ENCODE assay signal across 14 mouse cellular contexts in genomic region chr2:44165789-44166188, GRCm38 (mm10).
DNase-seq lines count a peak whose midpoint lies in the region; ATAC-seq and TF ChIP-seq lines count a peak whose summit lies in the region.
"Had no signal": no experiment of that assay in that cellular context is flagged by ENCODE, and none has a peak within 500 bp of the region (broad histone marks: within the 10 kb centered on the region; RNA-seq: fewer than 3 reads in every experiment).

No protein-coding gene starts in this region.

- H3K9ac ChIP-seq in lung, embryonic 14.5 days, result no peak overlapping the region
- no peak overlapping the region for H3K9ac ChIP-seq in hindbrain, embryonic 11.5 days (ENCODE audit: low read depth, low read length)
- no peak overlapping the region for H3K9ac ChIP-seq in hindbrain, embryonic 14.5 days
- H3K9ac ChIP-seq: liver, postnatal 0 days had no signal

- H3K27me3 ChIP-seq in lung, embryonic 14.5 days (ENCODE audit: insufficient read depth, low read length), result no peaks in the 10 kb centered on the region
- no peaks in the 10 kb centered on the region for H3K27me3 ChIP-seq in hindbrain, embryonic 11.5 days (ENCODE audit: control insufficient read depth, insufficient read depth, low read length)
- no peaks in the 10 kb centered on the region for H3K27me3 ChIP-seq in hindbrain, embryonic 14.5 days (ENCODE audit: control insufficient read depth, insufficient read depth, low read length)

- no peak for TF ChIP-seq POLR2A in lung, adult 2 months (IDR thresholded peaks at IDR 0.05; ENCODE audit: borderline replicate concordance, extremely low read depth, low read depth, low read length)

- DNase-seq in adrenal gland, adult 2 months, result peak; percentile 43
- DNase-seq in adrenal gland, postnatal 4 days (ENCODE audit: low spot score in 2 of 2), result no peak
- peak; percentile 19 for DNase-seq in lung, embryonic 14.5 days
- DNase-seq in lung, adult 2 months, result no peak
- peak; percentile 48 for DNase-seq in gastrocnemius, adult 2 months
- peak; percentile 47 for DNase-seq in lung, postnatal 10 days
- no peak for DNase-seq in hindbrain, embryonic 11.5 days (ENCODE audit: low spot score)
- DNase-seq in hindbrain, embryonic 14.5 days (ENCODE audit: low spot score), result no peak
- DNase-seq: cerebellum, adult 18-20 months; embryo, embryonic 11 days; kidney, adult 11 months; liver, postnatal 0 days; midbrain, embryonic 14.5 days; thymus, postnatal 4 days had no signal

- intact Hi-C loops in gastrocnemius, adult 2 months (cut with DNase I), result no loop called here

- H3K27ac ChIP-seq in lung, embryonic 14.5 days (ENCODE audit: low read depth), result no peak overlapping the region
- peak overlapping the region; percentile 21; the same call in 1 of the 2 replicates for H3K27ac ChIP-seq in gastrocnemius, adult 2 months
- H3K27ac ChIP-seq in hindbrain, embryonic 11.5 days (ENCODE audit: low read depth, low read length), result no peak overlapping the region
- no peak overlapping the region for H3K27ac ChIP-seq in hindbrain, embryonic 14.5 days

- no peak for ATAC-seq in lung, embryonic 14.5 days (ENCODE audit: insufficient read depth)
- no peak for ATAC-seq in hindbrain, embryonic 11.5 days (ENCODE audit: low FRiP score)
- no peak for ATAC-seq in hindbrain, embryonic 14.5 days (ENCODE audit: low FRiP score)
- ATAC-seq: liver, postnatal 0 days had no signal

- 27% methylated on average over 3 of the region's 3 CpGs for WGBS in lung, embryonic 14.5 days
- WGBS in lung, adult 2 months, result 34% methylated on average over 3 of the region's 3 CpGs
- 53% methylated on average over 3 of the region's 3 CpGs for WGBS in hindbrain, embryonic 11.5 days
- WGBS in hindbrain, embryonic 14.5 days, result 58% methylated on average over 3 of the region's 3 CpGs

- TF ChIP-seq CTCF in lung, embryonic 14.5 days (IDR thresholded peaks at IDR 0.05; ENCODE audit: low read depth), result no peak
- no peak for TF ChIP-seq CTCF in lung, adult 2 months (IDR thresholded peaks at IDR 0.05; ENCODE audit: insufficient read depth, low read length)
- no peak for TF ChIP-seq CTCF in gastrocnemius, adult 2 months (IDR thresholded peaks at IDR 0.05)

- H3K4me3 ChIP-seq in lung, embryonic 14.5 days (ENCODE audit: low read depth, low read length), result no peak overlapping the region
- no peak overlapping the region for H3K4me3 ChIP-seq in lung, adult 2 months (replicated peaks; ENCODE audit: extremely low read depth, low read depth, low read length)
- no peak overlapping the region for H3K4me3 ChIP-seq in gastrocnemius, adult 2 months
- H3K4me3 ChIP-seq in hindbrain, embryonic 11.5 days (ENCODE audit: low read depth, low read length), result no peak overlapping the region
- H3K4me3 ChIP-seq in hindbrain, embryonic 14.5 days (replicated peaks; ENCODE audit: low read length), result no peak overlapping the region

- H3K4me2 ChIP-seq in lung, embryonic 14.5 days, result no peak overlapping the region
- H3K4me2 ChIP-seq in hindbrain, embryonic 11.5 days (replicated peaks; ENCODE audit: low read depth, low read length), result no peak overlapping the region
- H3K4me2 ChIP-seq in hindbrain, embryonic 14.5 days (replicated peaks), result no peak overlapping the region

- no peaks in the 10 kb centered on the region for H3K36me3 ChIP-seq in lung, embryonic 14.5 days (ENCODE audit: insufficient read depth)
- no peaks in the 10 kb centered on the region for H3K36me3 ChIP-seq in hindbrain, embryonic 11.5 days (ENCODE audit: control insufficient read depth, insufficient read depth, low read length)
- no peaks in the 10 kb centered on the region for H3K36me3 ChIP-seq in hindbrain, embryonic 14.5 days (replicated peaks; ENCODE audit: control insufficient read depth, insufficient read depth)

- no peaks in the 10 kb centered on the region for H3K4me1 ChIP-seq in lung, embryonic 14.5 days (ENCODE audit: insufficient read depth)
- H3K4me1 ChIP-seq in lung, adult 2 months (ENCODE audit: control insufficient read depth, insufficient read depth, low read length), result no peaks in the 10 kb centered on the region
- H3K4me1 ChIP-seq in hindbrain, embryonic 11.5 days (replicated peaks; ENCODE audit: control insufficient read depth, insufficient read depth, low read length), result no peaks in the 10 kb centered on the region
- no peaks in the 10 kb centered on the region for H3K4me1 ChIP-seq in hindbrain, embryonic 14.5 days (replicated peaks; ENCODE audit: control insufficient read depth, insufficient read depth, low read length)

- no peaks in the 10 kb centered on the region for H3K9me3 ChIP-seq in lung, embryonic 14.5 days (ENCODE audit: low read depth, low read length)
- no peaks in the 10 kb centered on the region for H3K9me3 ChIP-seq in hindbrain, embryonic 11.5 days (ENCODE audit: control insufficient read depth, low read length)
- H3K9me3 ChIP-seq in hindbrain, embryonic 14.5 days (ENCODE audit: control insufficient read depth, low read length), result no peaks in the 10 kb centered on the region

Comparison
In these comparisons a context has a peak if more than half of its experiments do, and no peak if none do; other contexts are left out.
1. DNase-seq: peak in adrenal gland, adult 2 months (single experiment), lung, embryonic 14.5 days (single experiment), gastrocnemius, adult 2 months (single experiment) and lung, postnatal 10 days (single experiment); none in adrenal gland, postnatal 4 days (0 of 2), lung, adult 2 months (single experiment), hindbrain, embryonic 11.5 days (single experiment) and hindbrain, embryonic 14.5 days (single experiment).